Mouse (Mus musculus): Measurements from ENCODE around the gene Lhfpl5.

DNA sequence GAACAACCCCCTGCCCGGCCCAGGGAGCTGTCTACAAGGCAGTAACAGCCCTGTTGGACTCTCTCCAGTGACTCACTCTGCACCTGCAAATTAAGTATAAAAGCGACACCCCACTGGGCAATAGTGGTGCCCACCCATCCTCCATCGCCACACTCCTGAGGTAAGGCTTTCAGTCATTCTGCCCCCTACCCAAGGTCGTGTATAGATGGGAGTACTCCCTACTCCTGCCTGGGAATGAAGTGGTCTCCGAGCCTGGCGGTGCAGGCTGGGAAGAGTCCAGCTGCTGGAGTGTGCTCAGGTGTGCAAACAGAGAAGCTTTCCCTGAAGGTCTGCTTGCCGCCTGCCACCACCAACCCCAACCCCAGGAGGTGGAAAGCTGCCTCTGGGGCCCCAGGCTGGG is 13.8 kb upstream of the Lhfpl5 start:
- TF ChIP-seq CTCF (IDR thresholded peaks at IDR 0.05; ENCODE audit: low read depth) (no peak), EP300 (IDR thresholded peaks at IDR 0.05; ENCODE audit: low read depth) (no peak)

Measured in heart, postnatal 0 days (tissue).